Mouse (Mus musculus) thymus, adult 2 months (tissue): ENCODE measurements around the gene Gm49405. TPM values are rescaled to one million over a fixed set of nuclear protein-coding genes. Genes with fewer than 3 reads are reported as not detected.
"Not testable (repeated sequence)": the region's sequence is repeated elsewhere in the genome, so short reads cannot be mapped to it uniquely, and the experiment has no call there.

Source experiments
- DNase-seq: peaks from one replicate; pipeline ENCODE4 v3.0.0; 2021
- H3K27ac ChIP-seq: fragments of 200-500 bp; 2 replicates; pipeline ENCODE4 v1.5.1; 2012; ENCODE audit warnings: low read length, control low read depth; ENCODE audit not compliant: control insufficient read depth, insufficient read depth
- H3K27me3 ChIP-seq: fragments of 200-500 bp; 2 replicates; pipeline ENCODE4 v1.6.1; 2012; ENCODE audit warnings: mild to moderate bottlenecking, low read length, moderate library complexity, mixed read lengths; ENCODE audit not compliant: control insufficient read depth, insufficient read depth
- H3K36me3 ChIP-seq: fragments of 200-500 bp; 2 replicates; pipeline ENCODE4 v1.6.1; 2012; ENCODE audit warnings: mild to moderate bottlenecking, low read length, moderate library complexity; ENCODE audit not compliant: control insufficient read depth, insufficient read depth
- H3K4me1 ChIP-seq: fragments of 200-500 bp; replicated peaks from 2 replicates; pipeline ENCODE4 v1.6.1; 2012; ENCODE audit warnings: low read length; ENCODE audit not compliant: control insufficient read depth, insufficient read depth
- H3K4me3 ChIP-seq: fragments of 200-500 bp; 2 replicates; pipeline ENCODE4 v1.5.1; 2012; ENCODE audit warnings: mild to moderate bottlenecking, low read length, control low read depth, moderate library complexity; ENCODE audit not compliant: control insufficient read depth, insufficient read depth
- CTCF ChIP-seq: fragments of 200-500 bp; IDR thresholded peaks from 2 replicates; pipeline ENCODE4 v1.5.1; 2012; ENCODE audit warnings: mild to moderate bottlenecking, control low read depth, low read length, moderate library complexity, borderline replicate concordance; ENCODE audit not compliant: control insufficient read depth, poor library complexity, insufficient read depth; ENCODE audit errors: extremely low read depth
- POLR2A ChIP-seq: fragments of 200-500 bp; IDR thresholded peaks from 2 replicates; pipeline ENCODE4 v1.6.1; 2012; ENCODE audit warnings: mild to moderate bottlenecking, low read length, control low read depth, moderate library complexity; ENCODE audit not compliant: control insufficient read depth, poor library complexity, insufficient read depth; ENCODE audit errors: extremely low read depth
- WGBS: fragments of 180-500 bp; shearing (Covaris S2); methylation state at CpG from one replicate; pipeline ENCODE4 v1.1.7; 2018; 5-methylcytosine and 5-hydroxymethylcytosine counted together
- polyA plus RNA-seq: library from polyadenylated mRNA; depleted of rRNA; stranded (reverse); fragments of >200 nt; gene quantifications from 2 replicates; pipeline ENCODE4 v1.2.3, GENCODE M21; 2012; rRNA removed

Gm49405 gene
- polyA plus RNA-seq, 1 experiment, result 5.3 TPM

- peak; percentile 81 for DNase-seq
- 0 out of 2 replicates have a peak, but pooled peaks cover 3% of the 10 kb centered on the region for H3K4me1 ChIP-seq
- H3K4me3 ChIP-seq, result no peak overlapping the region
- WGBS, result 19% methylated on average over 4 of the region's 4 CpGs
- no peaks in the 10 kb centered on the region for H3K27me3 ChIP-seq
- no peak overlapping the region for H3K27ac ChIP-seq
- H3K36me3 ChIP-seq, result no peaks in the 10 kb centered on the region
- TF ChIP-seq CTCF (no peak), POLR2A (no peak)
These were observed 47.4 kb downstream of the Gm49405 start for GRCm38 (mm10) chr19:4047859-4048258.

GRCm38 (mm10) chr19:4049069-4049468 is 48.6 kb downstream of the Gm49405 start:
- not testable (repeated sequence) for H3K27ac ChIP-seq, H3K36me3 ChIP-seq, H3K27me3 ChIP-seq, H3K4me3 ChIP-seq, H3K4me1 ChIP-seq, DNase-seq
- WGBS, result 79% methylated on average over 5 of the region's 5 CpGs

- no peaks in the 10 kb centered on the region for H3K27me3 ChIP-seq
- H3K4me1 ChIP-seq, result 0 out of 2 replicates have a peak, but pooled peaks cover under 1% of the 10 kb centered on the region
- WGBS, result 95% methylated on average over 5 of the region's 5 CpGs
- TF ChIP-seq CTCF (no peak), POLR2A (no peak)
- H3K4me3 ChIP-seq, result no peak overlapping the region
- no peaks in the 10 kb centered on the region for H3K36me3 ChIP-seq
- H3K27ac ChIP-seq, result no peak overlapping the region
- no peak for DNase-seq
These were observed 50.6 kb downstream of the Gm49405 start for GRCm38 (mm10) chr19:4051016-4051415.

GRCm38 (mm10) chr19:4051741-4052515 is 51.5 kb downstream of the Gm49405 start:
- H3K4me3 ChIP-seq, result no peak overlapping the region
- peak; percentile 79 for DNase-seq

DNA sequence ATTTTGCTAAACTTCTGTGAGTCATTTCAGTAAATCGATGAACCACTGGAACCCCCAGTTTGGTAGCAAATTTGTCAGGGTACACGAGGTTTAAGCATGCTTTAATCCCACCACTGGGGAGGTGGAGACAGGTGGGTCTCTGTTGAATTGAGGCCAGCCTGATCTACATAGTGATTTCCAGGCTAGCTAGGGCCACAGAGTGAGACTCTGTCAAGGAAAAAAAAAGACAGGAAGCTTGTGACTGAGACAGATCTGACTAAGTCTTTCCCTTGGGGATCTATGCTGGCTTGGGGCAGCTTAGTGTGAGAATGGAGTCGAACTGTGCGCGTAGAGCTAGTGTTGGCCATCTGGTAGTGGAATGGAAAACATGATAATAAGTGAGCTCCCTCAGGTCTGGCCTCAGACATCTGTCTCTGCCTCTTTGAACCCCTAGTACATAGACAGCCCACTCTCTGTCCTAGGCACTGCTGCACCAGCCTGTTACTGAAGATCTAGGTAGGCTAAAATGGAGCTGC is 52.1 kb downstream of the Gm49405 start:
- no peak for DNase-seq
- TF ChIP-seq CTCF (no peak), POLR2A (no peak)
- H3K4me1 ChIP-seq, result 0 out of 2 replicates have a peak, but pooled peaks cover 5% of the 10 kb centered on the region
- H3K36me3 ChIP-seq, result no peaks in the 10 kb centered on the region
- H3K27me3 ChIP-seq, result no peaks in the 10 kb centered on the region
- H3K4me3 ChIP-seq, result no peak overlapping the region
- no peak overlapping the region for H3K27ac ChIP-seq
- 79% methylated on average over 5 of the region's 5 CpGs for WGBS

More at GRCm38 (mm10) chr19:4051741-4052515, 51.5 kb downstream of the Gm49405 start:
- no peaks in the 10 kb centered on the region for H3K36me3 ChIP-seq
- 0 out of 2 replicates have a peak, but pooled peaks cover 5% of the 10 kb centered on the region for H3K4me1 ChIP-seq
- TF ChIP-seq POLR2A (no peak), CTCF (peak; percentile 80; the same call in 1 of the 2 replicates)
- 58% methylated on average over 10 of the region's 10 CpGs for WGBS
- H3K27ac ChIP-seq, result no peak overlapping the region
- no peaks in the 10 kb centered on the region for H3K27me3 ChIP-seq

DNA sequence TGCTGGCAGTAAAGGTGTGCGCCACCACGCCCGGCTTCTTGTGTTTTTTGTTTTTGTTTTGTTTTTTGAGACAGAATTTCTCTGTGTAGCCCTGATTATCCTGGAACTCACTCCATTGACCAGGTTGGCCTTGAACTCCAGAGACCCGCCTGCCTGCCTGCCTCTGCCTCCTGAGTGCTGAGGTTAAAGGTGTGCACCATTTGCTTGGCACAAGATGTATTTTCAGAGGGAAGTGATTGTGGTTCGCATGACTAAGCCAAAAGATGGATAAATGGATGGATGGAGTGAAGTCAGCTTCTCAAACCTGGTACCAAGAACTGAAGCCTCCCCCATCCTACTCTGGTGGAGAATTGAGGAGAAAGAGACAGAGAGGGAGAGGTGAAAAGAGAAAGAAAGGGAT is 54.2 kb downstream of the Gm49405 start:
- no peak overlapping the region for H3K4me3 ChIP-seq
- peaks cover 19% of the 10 kb centered on the region for H3K4me1 ChIP-seq
- no peaks in the 10 kb centered on the region for H3K36me3 ChIP-seq
- H3K27me3 ChIP-seq, result no peaks in the 10 kb centered on the region
- 93% methylated on average over 5 of the region's 5 CpGs for WGBS
- DNase-seq, result no peak
- TF ChIP-seq CTCF (no peak), POLR2A (no peak)
- H3K27ac ChIP-seq, result no peak overlapping the region

Other genes with a start within 250 kb of the Gm49405 start
- 32.9 and 43.6 TPM in 2 replicates for gene Kmt5b, start 233.2 kb upstream of the Gm49405 start, polyA plus RNA-seq
- gene Chka, start 148.9 kb upstream of the Gm49405 start, polyA plus RNA-seq, result 39.1 and 44.2 TPM in 2 replicates
- gene Tcirg1, start 93.5 kb upstream of the Gm49405 start, polyA plus RNA-seq, result 270 and 293 TPM in 2 replicates
- 287 and 340 TPM in 2 replicates for gene Ndufs8, start 87.9 kb upstream of the Gm49405 start, polyA plus RNA-seq
- 10.2 and 11.7 TPM in 2 replicates for gene Aldh3b1, start 70.8 kb upstream of the Gm49405 start, polyA plus RNA-seq
- 147 and 174 TPM in 2 replicates for gene Unc93b1, start 65.4 kb upstream of the Gm49405 start, polyA plus RNA-seq
- 0.33 and 0.97 TPM in 2 replicates for gene Aldh3b3, start 42.0 kb upstream of the Gm49405 start, polyA plus RNA-seq
- 7.0 and 7.2 TPM in 2 replicates for gene Aldh3b2, start 28.3 kb upstream of the Gm49405 start, polyA plus RNA-seq
- gene Acy3, start 14.1 kb upstream of the Gm49405 start, polyA plus RNA-seq, result 12.0 and 14.9 TPM in 2 replicates
- 0.15 and 0.20 TPM in 2 replicates for gene Tbx10, start 7.9 kb upstream of the Gm49405 start, polyA plus RNA-seq
- 23.6 and 24.9 TPM in 2 replicates for gene Nudt8, start within 50 bp of the Gm49405 start, polyA plus RNA-seq
- gene Doc2g, start 2.7 kb downstream of the Gm49405 start, polyA plus RNA-seq, result 14.4 and 51.8 TPM in 2 replicates
- 152 and 170 TPM in 2 replicates for gene Ndufv1, start 12.2 kb downstream of the Gm49405 start, polyA plus RNA-seq
- 317 and 318 TPM in 2 replicates for gene Gstp1, start 37.4 kb downstream of the Gm49405 start, polyA plus RNA-seq
- 26.9 and 48.8 TPM in 2 replicates for gene Gstp2, start 45.4 kb downstream of the Gm49405 start, polyA plus RNA-seq
- gene Gstp3, start 58.9 kb downstream of the Gm49405 start, polyA plus RNA-seq, result 23.6 and 26.4 TPM in 2 replicates
- 0.42 TPM in 1 of 2 replicates, not detected in the other for gene Cabp2, start 81.0 kb downstream of the Gm49405 start, polyA plus RNA-seq
- 274 and 296 TPM in 2 replicates for gene Cdk2ap2, start 96.6 kb downstream of the Gm49405 start, polyA plus RNA-seq
- gene Pitpnm1, start 99.4 kb downstream of the Gm49405 start, polyA plus RNA-seq, result 333 and 357 TPM in 2 replicates
- 106 and 112 TPM in 2 replicates for gene Aip, start 125.2 kb downstream of the Gm49405 start, polyA plus RNA-seq
- gene Gpr152, start 139.2 kb downstream of the Gm49405 start, polyA plus RNA-seq, result 0.20 and 0.24 TPM in 2 replicates
- 0.26 and 0.53 TPM in 2 replicates for gene Cabp4, start 143.4 kb downstream of the Gm49405 start, polyA plus RNA-seq
- gene Coro1b, start 148.0 kb downstream of the Gm49405 start, polyA plus RNA-seq, result 508 and 533 TPM in 2 replicates
- gene Ptprcap, start 153.0 kb downstream of the Gm49405 start, polyA plus RNA-seq, result 1,512 and 1,655 TPM in 2 replicates
- gene Rps6kb2, start 162.7 kb downstream of the Gm49405 start, polyA plus RNA-seq, result 97.8 and 102 TPM in 2 replicates
- gene Carns1, start 174.9 kb downstream of the Gm49405 start, polyA plus RNA-seq, result 92.9 and 95.5 TPM in 2 replicates
- gene Tbc1d10c, start 190.7 kb downstream of the Gm49405 start, polyA plus RNA-seq, result 622 and 718 TPM in 2 replicates
- 897 and 1,014 TPM in 2 replicates for gene Ppp1ca, start 191.4 kb downstream of the Gm49405 start, polyA plus RNA-seq
- gene Rad9a, start 201.0 kb downstream of the Gm49405 start, polyA plus RNA-seq, result 119 and 143 TPM in 2 replicates
- gene Clcf1, start 213.6 kb downstream of the Gm49405 start, polyA plus RNA-seq, result 32.9 and 36.1 TPM in 2 replicates
- not detected in 2 replicates for gene AC109138.7, start 213.7 kb downstream of the Gm49405 start, polyA plus RNA-seq
- gene Pold4, start 231.3 kb downstream of the Gm49405 start, polyA plus RNA-seq, result 104 and 117 TPM in 2 replicates